Mouse (Mus musculus) midbrain, embryonic 15.5 days (tissue): Measurements from ENCODE around the gene Rcan2. TPM values are rescaled to one million over a fixed set of nuclear protein-coding genes. Genes with fewer than 3 reads are reported as not detected.

Experiments
- ATAC-seq: fragments of 200-750 bp; cut with Nextera tagmentation; replicated peaks from 2 replicates; pipeline ENCODE4 v1.8.0; 2017; ENCODE audit warnings: moderate TSS enrichment
- H3K27ac ChIP-seq: fragments of 300-500 bp; sonication (generic); 2 replicates; pipeline ENCODE4 v1.5.1; 2015; ENCODE audit warnings: mild to moderate bottlenecking, inconsistent platforms
- H3K27me3 ChIP-seq: fragments of 300-500 bp; sonication (generic); replicated peaks from 2 replicates; pipeline ENCODE4 v1.6.1; 2015; ENCODE audit warnings: inconsistent platforms
- H3K36me3 ChIP-seq: fragments of 300-500 bp; sonication (generic); replicated peaks from 2 replicates; pipeline ENCODE4 v1.6.1; 2015; ENCODE audit warnings: inconsistent platforms
- H3K4me1 ChIP-seq: fragments of 300-500 bp; sonication (generic); 2 replicates; pipeline ENCODE4 v1.6.1; 2015; ENCODE audit warnings: inconsistent platforms
- H3K4me2 ChIP-seq: fragments of 300-500 bp; sonication (generic); 2 replicates; pipeline ENCODE4 v1.6.1; 2015; ENCODE audit warnings: inconsistent platforms, mild to moderate bottlenecking, moderate library complexity
- H3K4me3 ChIP-seq: fragments of 300-500 bp; sonication (generic); 2 replicates; pipeline ENCODE4 v1.5.1; 2015; ENCODE audit warnings: mild to moderate bottlenecking, inconsistent platforms
- H3K9ac ChIP-seq: fragments of 300-500 bp; sonication (generic); 2 replicates; pipeline ENCODE4 v1.6.1; 2015; ENCODE audit warnings: mild to moderate bottlenecking, inconsistent platforms
- H3K9me3 ChIP-seq: fragments of 300-500 bp; sonication (generic); 2 replicates; pipeline ENCODE4 v1.6.1; 2016; ENCODE audit warnings: inconsistent platforms
- WGBS: fragments of 180-500 bp; shearing (Covaris S2); methylation state at CpG from one replicate; pipeline ENCODE4 v1.1.7; 2015; ENCODE audit warnings: mixed read lengths; 5-methylcytosine and 5-hydroxymethylcytosine counted together
- polyA plus RNA-seq: library from polyadenylated mRNA; unstranded; fragments of >200 nt; fragmentation: Nextera tagmentation; extraction: Ambion mirVana; gene quantifications from 2 replicates; pipeline ENCODE4 v1.2.1, GENCODE M21; 2015

The Rcan2 gene
- polyA plus RNA-seq, 1 experiment from 2014 or later, result 128 TPM

GRCm38 (mm10) chr17:43998095-43998494, 196.9 kb downstream of the Rcan2 start:
- Histone ChIP-seq H3K9me3 (no peaks in the 10 kb centered on the region), H3K4me2 (no peak overlapping the region), H3K27ac (peak overlapping the region; percentile 64; the same call in 1 of the 2 replicates), H3K27me3 (no peaks in the 10 kb centered on the region), H3K9ac (no peak overlapping the region), H3K4me3 (no peak overlapping the region), H3K4me1 (0 out of 2 replicates have a peak, but pooled peaks cover 7% of the 10 kb centered on the region), H3K36me3 (no peaks in the 10 kb centered on the region)
- ATAC-seq, result no peak
- WGBS, result 88% methylated on average over 6 of the region's 6 CpGs

GRCm38 (mm10) chr17:44004401-44004800, 203.2 kb downstream of the Rcan2 start:
- no peak overlapping the region for H3K9ac ChIP-seq
- H3K27me3 ChIP-seq, result no peaks in the 10 kb centered on the region
- no peaks in the 10 kb centered on the region for H3K36me3 ChIP-seq
- H3K9me3 ChIP-seq, result no peaks in the 10 kb centered on the region
- no peak for ATAC-seq
- H3K4me2 ChIP-seq, result no peak overlapping the region
- H3K27ac ChIP-seq, result no peak overlapping the region; the same call in 1 of the 2 replicates
- no peaks in the 10 kb centered on the region for H3K4me1 ChIP-seq
- 61% methylated on average over 2 of the region's 2 CpGs for WGBS
- H3K4me3 ChIP-seq, result no peak overlapping the region

GRCm38 (mm10) chr17:44007411-44007810, 206.3 kb downstream of the Rcan2 start:
- no peak overlapping the region for H3K4me3 ChIP-seq
- H3K9ac ChIP-seq, result no peak overlapping the region
- no peaks in the 10 kb centered on the region for H3K36me3 ChIP-seq
- no peak overlapping the region for H3K27ac ChIP-seq
- H3K4me2 ChIP-seq, result no peak overlapping the region
- no peaks in the 10 kb centered on the region for H3K9me3 ChIP-seq
- 95% methylated on average over 2 of the region's 2 CpGs for WGBS
- H3K27me3 ChIP-seq, result no peaks in the 10 kb centered on the region
- H3K4me1 ChIP-seq, result no peaks in the 10 kb centered on the region
- no peak for ATAC-seq

GRCm38 (mm10) chr17:44011917-44012316, 210.8 kb downstream of the Rcan2 start:
- WGBS, result 78% methylated on average over 4 of the region's 4 CpGs
- H3K27ac ChIP-seq, result no peak overlapping the region
- H3K4me2 ChIP-seq, result no peak overlapping the region

GRCm38 (mm10) chr17:44013756-44014510, 212.8 kb downstream of the Rcan2 start:
- WGBS, result 61% methylated on average over 4 of the region's 4 CpGs
- Histone ChIP-seq H3K27ac (no peak overlapping the region), H3K36me3 (no peaks in the 10 kb centered on the region), H3K9ac (no peak overlapping the region), H3K4me1 (no peaks in the 10 kb centered on the region), H3K4me2 (no peak overlapping the region), H3K9me3 (no peaks in the 10 kb centered on the region), H3K27me3 (no peaks in the 10 kb centered on the region), H3K4me3 (no peak overlapping the region)
- no peak for ATAC-seq

More at GRCm38 (mm10) chr17:44011917-44012316, 210.8 kb downstream of the Rcan2 start:
- no peaks in the 10 kb centered on the region for H3K36me3 ChIP-seq
- no peak for ATAC-seq
- H3K27me3 ChIP-seq, result no peaks in the 10 kb centered on the region
- no peaks in the 10 kb centered on the region for H3K4me1 ChIP-seq
- no peaks in the 10 kb centered on the region for H3K9me3 ChIP-seq
- H3K4me3 ChIP-seq, result no peak overlapping the region
- H3K9ac ChIP-seq, result no peak overlapping the region

GRCm38 (mm10) chr17:44016314-44016713, 215.2 kb downstream of the Rcan2 start:
- Histone ChIP-seq H3K36me3 (no peaks in the 10 kb centered on the region), H3K9ac (no peak overlapping the region), H3K27me3 (no peaks in the 10 kb centered on the region), H3K4me1 (no peaks in the 10 kb centered on the region), H3K27ac (no peak overlapping the region), H3K9me3 (no peaks in the 10 kb centered on the region), H3K4me2 (no peak overlapping the region), H3K4me3 (no peak overlapping the region)
- WGBS, result 78% methylated on average over 5 of the region's 5 CpGs
- no peak for ATAC-seq

- no peak overlapping the region for H3K4me2 ChIP-seq
- ATAC-seq, result no peak
- H3K36me3 ChIP-seq, result no peaks in the 10 kb centered on the region
- WGBS, result 83% methylated on average over 6 of the region's 6 CpGs
- no peaks in the 10 kb centered on the region for H3K9me3 ChIP-seq
- peaks cover 3% of the 10 kb centered on the region for H3K4me1 ChIP-seq
- H3K27me3 ChIP-seq, result no peaks in the 10 kb centered on the region
- no peak overlapping the region for H3K9ac ChIP-seq
- H3K27ac ChIP-seq, result no peak overlapping the region
- no peak overlapping the region for H3K4me3 ChIP-seq
Observed at GRCm38 (mm10) chr17:44020707-44021220, 219.6 kb downstream of the Rcan2 start.

- no peak for ATAC-seq
- 81% methylated on average over 2 of the region's 2 CpGs for WGBS
Observed at GRCm38 (mm10) chr17:44023842-44024241, 222.7 kb downstream of the Rcan2 start.

GRCm38 (mm10) chr17:44025011-44025410, 223.9 kb downstream of the Rcan2 start:
- no peak for ATAC-seq
- Histone ChIP-seq H3K9me3 (no peaks in the 10 kb centered on the region), H3K36me3 (no peaks in the 10 kb centered on the region), H3K27me3 (no peaks in the 10 kb centered on the region), H3K27ac (no peak overlapping the region), H3K4me3 (no peak overlapping the region), H3K4me1 (peaks cover 15% of the 10 kb centered on the region), H3K4me2 (no peak overlapping the region), H3K9ac (no peak overlapping the region)
- 69% methylated on average over 2 of the region's 2 CpGs for WGBS

More at GRCm38 (mm10) chr17:44023842-44024241, 222.7 kb downstream of the Rcan2 start:
- H3K9ac ChIP-seq, result no peak overlapping the region
- H3K4me3 ChIP-seq, result no peak overlapping the region
- peaks cover 15% of the 10 kb centered on the region for H3K4me1 ChIP-seq
- H3K36me3 ChIP-seq, result no peaks in the 10 kb centered on the region
- no peaks in the 10 kb centered on the region for H3K9me3 ChIP-seq
- H3K27me3 ChIP-seq, result no peaks in the 10 kb centered on the region
- H3K4me2 ChIP-seq, result no peak overlapping the region
- H3K27ac ChIP-seq, result no peak overlapping the region

GRCm38 (mm10) chr17:44025935-44026334, 224.8 kb downstream of the Rcan2 start:
- Histone ChIP-seq H3K9me3 (no peaks in the 10 kb centered on the region), H3K4me2 (peak overlapping the region; percentile 19), H3K36me3 (no peaks in the 10 kb centered on the region), H3K4me1 (peaks cover 15% of the 10 kb centered on the region), H3K27me3 (no peaks in the 10 kb centered on the region), H3K27ac (peak overlapping the region; percentile 77), H3K9ac (no peak overlapping the region), H3K4me3 (no peak overlapping the region)
- ATAC-seq, result peak; percentile 63; the same call in 1 of the 2 replicates
- WGBS, result 23% methylated on average over 6 of the region's 6 CpGs

- Histone ChIP-seq H3K4me3 (no peak overlapping the region), H3K27me3 (no peaks in the 10 kb centered on the region), H3K9ac (no peak overlapping the region), H3K4me2 (peak overlapping the region; percentile 19), H3K36me3 (no peaks in the 10 kb centered on the region), H3K27ac (peak overlapping the region; percentile 77), H3K9me3 (no peaks in the 10 kb centered on the region), H3K4me1 (peaks cover 15% of the 10 kb centered on the region)
- 5% methylated on average over 5 of the region's 5 CpGs for WGBS
- peak; percentile 75 for ATAC-seq
Observed at GRCm38 (mm10) chr17:44026378-44026777, 225.2 kb downstream of the Rcan2 start.

GRCm38 (mm10) chr17:44026786-44027185, 225.6 kb downstream of the Rcan2 start:
- ATAC-seq, result 0 out of 2 replicates have a peak, but pooled peaks have one; percentile 19
- Histone ChIP-seq H3K9ac (no peak overlapping the region), H3K36me3 (no peaks in the 10 kb centered on the region), H3K4me2 (peak overlapping the region; percentile 19; the same call in 1 of the 2 replicates), H3K4me1 (peaks cover 15% of the 10 kb centered on the region), H3K27ac (peak overlapping the region; percentile 77), H3K4me3 (no peak overlapping the region), H3K9me3 (no peaks in the 10 kb centered on the region), H3K27me3 (no peaks in the 10 kb centered on the region)

GRCm38 (mm10) chr17:44027311-44027710, 226.2 kb downstream of the Rcan2 start:
- Histone ChIP-seq H3K4me2 (no peak overlapping the region), H3K27me3 (no peaks in the 10 kb centered on the region), H3K9ac (no peak overlapping the region), H3K4me1 (peaks cover 15% of the 10 kb centered on the region), H3K36me3 (no peaks in the 10 kb centered on the region), H3K27ac (no peak overlapping the region; the same call in 1 of the 2 replicates), H3K9me3 (no peaks in the 10 kb centered on the region), H3K4me3 (no peak overlapping the region)
- no peak for ATAC-seq
- WGBS, result 89% methylated on average over 9 of the region's 9 CpGs
